8 mouse cellular contexts compared by ENCODE assay signal in genomic region chr6:33059276-33059675, GRCm38 (mm10). TPM values are rescaled to one million over a fixed set of nuclear protein-coding genes. Genes with fewer than 3 reads are reported as not detected.
A peak's percentile ranks its signal among the peaks of the same experiment; 100 is the strongest.
DNase-seq lines count a peak whose midpoint lies in the region; ATAC-seq and TF ChIP-seq lines count a peak whose summit lies in the region.

No protein-coding gene starts in this region.

- intact Hi-C loops in gastrocnemius, adult 2 months (cut with DNase I): loop anchor here (5.0 to 10.0 kb wide), 4 partner anchors 164 to 332 kb away; no protein-coding TSS in a partner anchor

- TF ChIP-seq CTCF in gastrocnemius, adult 2 months (IDR thresholded peaks at IDR 0.05): no peak
- TF ChIP-seq CTCF in hindbrain, postnatal 0 days (IDR thresholded peaks at IDR 0.05; ENCODE audit: low read depth): no peak

- peak overlapping the region; percentile 83 for H3K4me2 ChIP-seq in forebrain, embryonic 14.5 days (ENCODE audit: low read length)
- H3K4me2 ChIP-seq in hindbrain, postnatal 0 days (ENCODE audit: low read depth, low read length): peak overlapping the region; percentile 80
- H3K4me2 ChIP-seq in liver, embryonic 12.5 days: peak overlapping the region; percentile 83

- H3K4me1 ChIP-seq in forebrain, embryonic 14.5 days (ENCODE audit: control insufficient read depth, insufficient read depth, low read length): peaks cover 6% of the 10 kb centered on the region
- H3K4me1 ChIP-seq in hindbrain, postnatal 0 days (ENCODE audit: insufficient read depth, low read length): peaks cover 5% of the 10 kb centered on the region; the same call in 1 of the 2 replicates
- peaks cover 47% of the 10 kb centered on the region for H3K4me1 ChIP-seq in liver, embryonic 12.5 days

- H3K27ac ChIP-seq in gastrocnemius, adult 2 months: peak overlapping the region; percentile 96
- no peak overlapping the region for H3K27ac ChIP-seq in forebrain, embryonic 14.5 days (ENCODE audit: low read depth, low read length)
- no peak overlapping the region for H3K27ac ChIP-seq in hindbrain, postnatal 0 days
- H3K27ac ChIP-seq in liver, embryonic 12.5 days: peak overlapping the region; percentile 68

- H3K36me3 ChIP-seq in forebrain, embryonic 14.5 days (ENCODE audit: control insufficient read depth, insufficient read depth, low read length): peaks cover 8% of the 10 kb centered on the region
- H3K36me3 ChIP-seq in hindbrain, postnatal 0 days (ENCODE audit: insufficient read depth, low read length): no peaks in the 10 kb centered on the region; the same call in 1 of the 2 replicates
- H3K36me3 ChIP-seq in liver, embryonic 12.5 days: peaks cover 20% of the 10 kb centered on the region

- ATAC-seq in forebrain, embryonic 14.5 days: no peak
- no peak for ATAC-seq in hindbrain, postnatal 0 days
- ATAC-seq in liver, embryonic 12.5 days: no peak
- ATAC-seq in inflammation-experienced regulatory T-cells, adult 6 months: no peak

- peak; percentile 53 for DNase-seq in gastrocnemius, adult 2 months
- DNase-seq in gastrocnemius, postnatal 4 days (ENCODE audit: low spot score in 2 of 2): no peak
- peak; percentile 71 for DNase-seq in adrenal gland, postnatal 10 days
- DNase-seq in forebrain, embryonic 14.5 days (ENCODE audit: low spot score): no peak
- DNase-seq in hindbrain, postnatal 0 days (ENCODE audit: low spot score): no peak
- DNase-seq in testis, postnatal 14 days (ENCODE audit: low spot score): no peak

- peak overlapping the region; percentile 81 for H3K9ac ChIP-seq in forebrain, embryonic 14.5 days (ENCODE audit: low read length)
- H3K9ac ChIP-seq in hindbrain, postnatal 0 days (replicated peaks; ENCODE audit: low read length): peak overlapping the region; percentile 77
- peak overlapping the region; percentile 80 for H3K9ac ChIP-seq in liver, embryonic 12.5 days

- 38% methylated on average over 7 of the region's 7 CpGs for WGBS in forebrain, embryonic 14.5 days
- WGBS in hindbrain, postnatal 0 days: 35% methylated on average over 7 of the region's 7 CpGs
- 16% methylated on average over 7 of the region's 7 CpGs for WGBS in liver, embryonic 12.5 days (ENCODE audit: insufficient replicate concordance)

- no peaks in the 10 kb centered on the region for H3K9me3 ChIP-seq in forebrain, embryonic 14.5 days (replicated peaks; ENCODE audit: control insufficient read depth, low read length)
- H3K9me3 ChIP-seq in hindbrain, postnatal 0 days (ENCODE audit: low read length): no peaks in the 10 kb centered on the region
- no peaks in the 10 kb centered on the region for H3K9me3 ChIP-seq in liver, embryonic 12.5 days (replicated peaks)

- no peaks in the 10 kb centered on the region for H3K27me3 ChIP-seq in forebrain, embryonic 14.5 days (replicated peaks; ENCODE audit: control insufficient read depth, insufficient read depth, low read length)
- H3K27me3 ChIP-seq in hindbrain, postnatal 0 days (ENCODE audit: insufficient read depth, low read length): no peaks in the 10 kb centered on the region
- H3K27me3 ChIP-seq in liver, embryonic 12.5 days (replicated peaks): peaks cover 9% of the 10 kb centered on the region; the same call in 1 of the 2 replicates

- H3K4me3 ChIP-seq in gastrocnemius, adult 2 months: peak overlapping the region; percentile 79
- peak overlapping the region; percentile 93 for H3K4me3 ChIP-seq in forebrain, embryonic 14.5 days (ENCODE audit: low read depth, low read length)
- H3K4me3 ChIP-seq in hindbrain, postnatal 0 days (ENCODE audit: low read length): peak overlapping the region; percentile 84
- H3K4me3 ChIP-seq in liver, embryonic 12.5 days: peak overlapping the region; percentile 81

RNA-seq across cellular contexts. Expression of gene Chchd3, which starts 0.8 kb away (rescaled TPM):
- total RNA-seq in gastrocnemius, adult 2 months (2021): 100 to 1,000 TPM; 397 to 478 TPM
- 100 to 1,000 TPM; 234 to 249 TPM for total RNA-seq in gastrocnemius, postnatal 4 days (2021)
- total RNA-seq in adrenal gland, postnatal 10 days (2021): 100 to 1,000 TPM; 322 to 368 TPM
- polyA plus RNA-seq in forebrain, embryonic 14.5 days (2014; fragmentation: Nextera tagmentation; extraction: Ambion mirVana): 150 and 154 TPM in 2 replicates
- total RNA-seq in hindbrain, postnatal 0 days (2014; rRNA removed): 66.6 and 98.0 TPM in 2 replicates
- 130 and 131 TPM in 2 replicates for polyA plus RNA-seq in hindbrain, postnatal 0 days (2015; fragmentation: Nextera tagmentation; extraction: Ambion mirVana)
- polyA plus RNA-seq in liver, embryonic 12.5 days (2016; fragmentation: Nextera tagmentation; extraction: Ambion mirVana): 102 and 105 TPM in 2 replicates
- polyA plus RNA-seq in inflammation-experienced regulatory T-cells, adult 6 months (2017; shearing (Covaris generic)): 100 to 1,000 TPM in 2 of 3 experiments, 10 to 100 TPM in 1; 94.5 to 119 (median 110) TPM

Comparison
In these comparisons a context has a peak if more than half of its experiments do, and no peak if none do; other contexts are left out.
1. DNase-seq: peak in gastrocnemius, adult 2 months (single experiment) and adrenal gland, postnatal 10 days (single experiment); none in gastrocnemius, postnatal 4 days (0 of 2), forebrain, embryonic 14.5 days (single experiment), hindbrain, postnatal 0 days (single experiment) and testis, postnatal 14 days (single experiment).
2. H3K27ac ChIP-seq: peak in gastrocnemius, adult 2 months (single experiment) and liver, embryonic 12.5 days (single experiment); none in forebrain, embryonic 14.5 days (single experiment) and hindbrain, postnatal 0 days (single experiment).
3. Peak in every context shown above with its lines, with median percentiles within 50 percentile points of each other: H3K4me3 ChIP-seq, H3K4me2 ChIP-seq and H3K9ac ChIP-seq.